Mouse (Mus musculus): ENCODE data around the gene Gucy2c. TPM values are rescaled to one million over a fixed set of nuclear protein-coding genes. Genes with fewer than 3 reads are reported as not detected.

Gucy2c gene
- polyA plus RNA-seq, 1 experiment from 2014 or later = 0.18 TPM

DNA sequence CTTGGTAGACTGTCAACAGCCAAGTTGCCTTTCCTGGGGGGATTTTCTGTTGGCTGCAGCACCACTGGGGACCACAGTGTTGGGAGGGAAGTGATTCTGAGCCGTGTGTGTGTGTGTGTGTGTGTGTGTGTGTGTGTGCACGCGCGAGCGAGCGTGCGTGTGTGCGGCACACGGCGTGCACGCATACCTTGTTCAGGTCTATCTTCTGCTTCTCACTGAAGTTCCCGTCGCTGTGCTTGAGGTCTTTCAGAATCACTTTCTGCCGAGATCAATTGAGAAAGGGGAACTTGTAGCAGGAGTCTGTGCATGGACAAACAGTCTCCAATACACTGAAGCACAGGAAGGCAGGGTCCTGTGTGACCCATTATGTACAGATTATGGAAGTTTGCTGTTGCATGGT, 53.4 kb downstream of the Gucy2c start:
- Histone ChIP-seq H3K27me3 (replicated peaks; ENCODE audit: control insufficient read depth, insufficient read depth, low read length) (no peaks in the 10 kb centered on the region), H3K4me1 (ENCODE audit: control insufficient read depth, insufficient read depth, low read length) (no peaks in the 10 kb centered on the region), H3K27ac (ENCODE audit: low read depth, low read length) (no peak overlapping the region), H3K9me3 (replicated peaks; ENCODE audit: control insufficient read depth, low read length) (no peaks in the 10 kb centered on the region), H3K36me3 (ENCODE audit: control insufficient read depth, insufficient read depth, low read length) (no peaks in the 10 kb centered on the region), H3K9ac (ENCODE audit: low read length) (no peak overlapping the region), H3K4me2 (ENCODE audit: low read length) (no peak overlapping the region), H3K4me3 (ENCODE audit: low read depth, low read length) (no peak overlapping the region)
- DNase-seq (ENCODE audit: low spot score) = no peak
- WGBS = 93% methylated on average over 14 of the region's 14 CpGs
- no peak for ATAC-seq

DNA sequence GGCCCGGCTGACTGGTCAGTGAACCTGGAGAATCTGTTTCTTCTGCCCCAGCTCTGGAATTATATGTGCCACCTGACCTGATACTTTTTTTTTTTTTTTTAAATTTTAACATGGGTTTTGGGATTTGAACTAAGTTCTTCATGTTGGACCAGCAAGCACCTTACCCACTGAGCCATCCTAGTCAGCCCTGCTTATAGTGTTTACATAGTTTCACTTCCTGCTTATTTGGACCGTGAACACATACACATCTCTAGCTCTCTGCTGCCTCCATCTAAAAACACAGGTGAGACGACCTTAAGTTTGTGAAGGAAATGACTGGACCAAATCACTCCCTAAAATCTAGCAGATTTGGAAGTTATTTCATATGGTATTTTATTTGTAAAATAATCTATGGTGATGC, 58.4 kb downstream of the Gucy2c start:
- H3K4me2 ChIP-seq (ENCODE audit: low read length) = no peak overlapping the region
- H3K27ac ChIP-seq (ENCODE audit: low read depth, low read length) = no peak overlapping the region
- H3K4me1 ChIP-seq (ENCODE audit: control insufficient read depth, insufficient read depth, low read length) = no peaks in the 10 kb centered on the region
- no peaks in the 10 kb centered on the region for H3K27me3 ChIP-seq (replicated peaks; ENCODE audit: control insufficient read depth, insufficient read depth, low read length)
- no peak for DNase-seq (ENCODE audit: low spot score)
- H3K9ac ChIP-seq (ENCODE audit: low read length) = no peak overlapping the region
- H3K4me3 ChIP-seq (ENCODE audit: low read depth, low read length) = no peak overlapping the region
- H3K9me3 ChIP-seq (replicated peaks; ENCODE audit: control insufficient read depth, low read length) = no peaks in the 10 kb centered on the region
- no peaks in the 10 kb centered on the region for H3K36me3 ChIP-seq (ENCODE audit: control insufficient read depth, insufficient read depth, low read length)
- ATAC-seq = no peak
- WGBS = 79% methylated on average over 3 of the region's 3 CpGs

DNA sequence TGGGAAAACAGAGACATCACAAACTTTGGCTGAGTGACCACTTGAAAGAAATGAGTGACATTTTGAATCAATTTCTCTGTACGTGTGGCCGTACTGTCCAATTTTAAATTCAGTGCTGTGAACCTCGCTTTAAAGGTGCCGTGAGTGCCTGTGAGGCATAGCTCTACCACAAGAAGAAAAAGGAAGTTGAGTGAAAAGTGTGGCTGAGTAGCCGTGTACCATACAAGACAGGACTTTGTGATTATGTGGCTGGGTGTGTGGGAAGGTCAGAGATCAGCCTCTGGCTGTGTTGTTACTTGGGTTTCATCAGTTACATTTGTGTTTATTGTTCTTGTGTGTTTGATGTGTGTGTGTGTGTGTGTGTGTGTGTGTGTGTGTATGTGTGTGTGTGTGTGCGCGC, 59.0 kb downstream of the Gucy2c start:
- H3K9me3 ChIP-seq (replicated peaks; ENCODE audit: control insufficient read depth, low read length) = no peaks in the 10 kb centered on the region
- no peak for DNase-seq (ENCODE audit: low spot score)
- ATAC-seq = no peak
- no peaks in the 10 kb centered on the region for H3K4me1 ChIP-seq (ENCODE audit: control insufficient read depth, insufficient read depth, low read length)
- no peak overlapping the region for H3K4me2 ChIP-seq (ENCODE audit: low read length)
- H3K4me3 ChIP-seq (ENCODE audit: low read depth, low read length) = no peak overlapping the region
- H3K36me3 ChIP-seq (ENCODE audit: control insufficient read depth, insufficient read depth, low read length) = no peaks in the 10 kb centered on the region
- H3K27ac ChIP-seq (ENCODE audit: low read depth, low read length) = no peak overlapping the region
- no peak overlapping the region for H3K9ac ChIP-seq (ENCODE audit: low read length)
- H3K27me3 ChIP-seq (replicated peaks; ENCODE audit: control insufficient read depth, insufficient read depth, low read length) = no peaks in the 10 kb centered on the region
- WGBS = 91% methylated on average over 7 of the region's 7 CpGs

DNA sequence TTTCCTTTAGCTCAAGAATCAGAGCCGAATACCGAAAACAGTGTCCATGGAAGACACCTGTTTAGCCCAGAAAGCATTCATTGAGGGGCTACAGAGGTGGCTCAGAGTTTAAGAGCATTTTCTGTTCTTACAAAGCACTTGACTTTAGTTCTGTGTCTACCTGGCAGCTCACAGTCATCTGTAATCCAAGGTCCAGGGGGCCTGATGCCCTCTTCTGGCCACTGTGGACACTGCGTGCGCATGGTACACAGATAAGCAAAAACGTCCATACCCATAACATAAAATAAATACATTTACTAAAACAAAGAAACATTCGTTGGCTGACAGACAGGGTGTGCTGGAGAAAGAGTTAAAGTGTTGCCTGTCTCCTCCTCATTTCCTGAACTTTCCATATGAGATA, 59.6 kb downstream of the Gucy2c start:
- H3K36me3 ChIP-seq (ENCODE audit: control insufficient read depth, insufficient read depth, low read length) = no peaks in the 10 kb centered on the region
- no peaks in the 10 kb centered on the region for H3K27me3 ChIP-seq (replicated peaks; ENCODE audit: control insufficient read depth, insufficient read depth, low read length)
- H3K4me1 ChIP-seq (ENCODE audit: control insufficient read depth, insufficient read depth, low read length) = no peaks in the 10 kb centered on the region
- no peak overlapping the region for H3K4me3 ChIP-seq (ENCODE audit: low read depth, low read length)
- DNase-seq (ENCODE audit: low spot score) (peak; percentile 46), ATAC-seq (no peak)
- H3K27ac ChIP-seq (ENCODE audit: low read depth, low read length) = no peak overlapping the region
- H3K9me3 ChIP-seq (replicated peaks; ENCODE audit: control insufficient read depth, low read length) = no peaks in the 10 kb centered on the region
- WGBS = 59% methylated on average over 6 of the region's 6 CpGs
- no peak overlapping the region for H3K9ac ChIP-seq (ENCODE audit: low read length)
- no peak overlapping the region for H3K4me2 ChIP-seq (ENCODE audit: low read length)

DNA sequence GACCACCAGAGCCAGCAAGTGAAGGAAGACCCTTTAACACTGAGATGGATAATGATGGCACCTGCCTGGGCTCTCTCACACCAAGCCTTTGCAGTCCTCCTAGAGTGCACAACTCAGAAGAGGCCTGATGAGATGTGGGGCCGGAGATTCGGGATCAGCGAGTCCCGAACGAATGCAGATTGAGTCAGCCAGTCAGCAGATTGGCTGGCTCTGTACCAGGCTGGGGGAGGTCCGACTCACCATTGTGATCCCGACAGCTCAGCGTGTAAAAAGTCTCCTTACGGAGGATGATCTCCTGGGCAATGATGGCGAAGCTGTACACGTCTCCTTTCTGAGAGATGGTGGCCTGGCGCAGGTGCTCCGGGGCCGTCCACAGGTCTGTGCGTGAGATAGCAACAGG, 61.1 kb downstream of the Gucy2c start:
- H3K4me3 ChIP-seq (ENCODE audit: low read depth, low read length) = no peak overlapping the region
- no peak overlapping the region for H3K27ac ChIP-seq (ENCODE audit: low read depth, low read length)
- no peak overlapping the region for H3K4me2 ChIP-seq (ENCODE audit: low read length)
- ATAC-seq (no peak), DNase-seq (ENCODE audit: low spot score) (no peak)
- WGBS = 80% methylated on average over 15 of the region's 15 CpGs
- no peaks in the 10 kb centered on the region for H3K9me3 ChIP-seq (replicated peaks; ENCODE audit: control insufficient read depth, low read length)
- no peak overlapping the region for H3K9ac ChIP-seq (ENCODE audit: low read length)
- H3K4me1 ChIP-seq (ENCODE audit: control insufficient read depth, insufficient read depth, low read length) = no peaks in the 10 kb centered on the region
- no peaks in the 10 kb centered on the region for H3K27me3 ChIP-seq (replicated peaks; ENCODE audit: control insufficient read depth, insufficient read depth, low read length)
- no peaks in the 10 kb centered on the region for H3K36me3 ChIP-seq (ENCODE audit: control insufficient read depth, insufficient read depth, low read length)

DNA sequence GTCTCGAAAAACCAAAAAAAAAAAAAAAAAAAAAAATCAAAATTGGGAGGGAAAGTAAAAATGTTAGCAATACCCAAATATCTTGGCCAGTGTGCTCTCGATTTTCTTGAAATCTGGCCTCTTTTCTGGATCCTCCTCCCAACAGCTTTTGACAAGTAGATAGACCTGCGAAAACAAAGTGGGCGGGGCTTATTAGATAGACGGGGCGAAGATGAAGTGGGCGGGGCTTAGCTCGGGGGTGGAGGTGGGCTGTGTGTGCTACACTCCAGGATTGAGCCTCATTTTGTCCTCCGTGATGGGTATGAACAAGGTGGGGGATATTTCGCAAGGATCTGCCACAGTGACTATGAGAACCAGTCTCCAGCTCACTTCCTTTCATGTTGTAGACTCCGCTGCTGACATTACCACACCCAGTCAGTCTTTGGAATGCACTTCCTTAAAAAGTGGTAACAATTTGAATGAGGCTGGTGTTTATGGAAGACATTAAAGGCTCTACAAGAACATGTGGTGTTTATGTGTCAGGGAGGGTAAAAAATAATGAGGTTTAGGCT, 65.6 kb downstream of the Gucy2c start:
- Histone ChIP-seq H3K4me1 (ENCODE audit: control insufficient read depth, insufficient read depth, low read length) (no peaks in the 10 kb centered on the region), H3K27ac (ENCODE audit: low read depth, low read length) (no peak overlapping the region), H3K36me3 (ENCODE audit: control insufficient read depth, insufficient read depth, low read length) (no peaks in the 10 kb centered on the region), H3K9ac (ENCODE audit: low read length) (no peak overlapping the region), H3K4me3 (ENCODE audit: low read depth, low read length) (no peak overlapping the region), H3K4me2 (ENCODE audit: low read length) (no peak overlapping the region), H3K9me3 (replicated peaks; ENCODE audit: control insufficient read depth, low read length) (no peaks in the 10 kb centered on the region), H3K27me3 (replicated peaks; ENCODE audit: control insufficient read depth, insufficient read depth, low read length) (no peaks in the 10 kb centered on the region)
- WGBS = 85% methylated on average over 10 of the region's 11 CpGs
- DNase-seq (ENCODE audit: low spot score) (no peak), ATAC-seq (no peak)

DNA sequence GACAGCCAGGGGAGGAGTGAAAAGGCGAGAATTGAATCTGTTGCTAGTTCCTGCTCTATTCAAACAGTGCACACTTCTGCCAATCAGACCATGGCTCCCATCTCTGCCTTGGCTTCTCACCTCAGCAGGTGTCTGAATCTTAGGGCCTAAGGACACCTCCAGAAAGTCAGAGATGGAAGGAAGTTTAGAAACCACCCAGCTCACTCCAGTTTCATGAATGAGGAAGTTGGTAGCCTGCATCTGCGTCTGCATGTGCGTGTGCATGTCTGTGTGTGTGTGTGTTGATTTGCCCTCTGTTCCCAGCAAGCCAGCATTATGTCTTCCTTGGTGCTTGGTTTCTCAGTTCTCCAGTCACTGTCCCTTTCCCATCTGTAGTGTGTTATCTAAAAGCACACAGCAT, 67.5 kb downstream of the Gucy2c start:
- Histone ChIP-seq H3K27me3 (replicated peaks; ENCODE audit: control insufficient read depth, insufficient read depth, low read length) (no peaks in the 10 kb centered on the region), H3K36me3 (ENCODE audit: control insufficient read depth, insufficient read depth, low read length) (no peaks in the 10 kb centered on the region), H3K27ac (ENCODE audit: low read depth, low read length) (no peak overlapping the region), H3K4me3 (ENCODE audit: low read depth, low read length) (no peak overlapping the region), H3K4me2 (ENCODE audit: low read length) (no peak overlapping the region), H3K9me3 (replicated peaks; ENCODE audit: control insufficient read depth, low read length) (no peaks in the 10 kb centered on the region), H3K4me1 (ENCODE audit: control insufficient read depth, insufficient read depth, low read length) (no peaks in the 10 kb centered on the region), H3K9ac (ENCODE audit: low read length) (no peak overlapping the region)
- DNase-seq (ENCODE audit: low spot score) = no peak
- 76% methylated on average over 3 of the region's 3 CpGs for WGBS
- ATAC-seq = no peak

DNA sequence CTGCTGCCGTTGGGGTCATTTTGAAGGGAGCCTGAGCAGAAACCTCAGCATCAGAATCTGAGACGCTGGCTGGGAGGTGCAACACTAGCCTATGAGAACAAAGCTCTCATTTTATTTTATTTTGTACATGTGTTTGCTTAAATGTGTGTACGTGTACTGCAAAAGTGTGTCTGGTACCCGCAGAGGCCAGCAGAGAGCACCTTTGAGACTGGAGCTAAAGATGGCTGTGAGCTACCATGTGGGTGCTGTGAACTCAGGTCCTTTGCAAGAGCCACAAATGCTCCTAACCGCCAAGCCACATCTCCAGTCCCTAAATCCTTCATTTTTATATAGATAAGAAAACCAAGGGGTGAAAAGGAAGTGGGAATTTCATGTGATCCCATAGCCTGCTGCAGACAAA, 71.2 kb downstream of the Gucy2c start:
- ATAC-seq (no peak), DNase-seq (ENCODE audit: low spot score) (no peak)
- H3K9ac ChIP-seq (ENCODE audit: low read length) = no peak overlapping the region
- H3K4me2 ChIP-seq (ENCODE audit: low read length) = no peak overlapping the region
- no peak overlapping the region for H3K27ac ChIP-seq (ENCODE audit: low read depth, low read length)
- H3K4me3 ChIP-seq (ENCODE audit: low read depth, low read length) = no peak overlapping the region
- no peaks in the 10 kb centered on the region for H3K9me3 ChIP-seq (replicated peaks; ENCODE audit: control insufficient read depth, low read length)
- H3K36me3 ChIP-seq (ENCODE audit: control insufficient read depth, insufficient read depth, low read length) = no peaks in the 10 kb centered on the region
- no peaks in the 10 kb centered on the region for H3K27me3 ChIP-seq (replicated peaks; ENCODE audit: control insufficient read depth, insufficient read depth, low read length)
- WGBS = 90% methylated on average over 5 of the region's 5 CpGs
- H3K4me1 ChIP-seq (ENCODE audit: control insufficient read depth, insufficient read depth, low read length) = no peaks in the 10 kb centered on the region

DNA sequence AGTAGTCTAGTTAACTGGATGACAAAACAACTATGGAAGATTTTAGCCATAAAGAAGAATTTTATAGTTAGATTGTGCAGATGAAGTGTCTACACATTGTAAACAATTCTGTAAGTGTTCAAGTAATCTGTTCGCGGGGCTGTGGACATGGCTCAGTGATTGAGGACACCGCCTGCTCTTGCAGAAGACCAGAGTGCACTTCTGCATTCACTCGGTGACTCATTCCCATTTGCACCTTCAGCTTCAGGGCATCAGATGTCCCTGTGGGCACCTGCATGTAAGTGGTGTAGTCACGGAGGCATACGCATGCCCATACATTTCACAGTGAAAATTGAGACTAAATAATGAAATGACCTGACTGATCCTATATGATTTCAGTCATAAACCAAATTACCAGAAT, 73.0 kb downstream of the Gucy2c start:
- DNase-seq (ENCODE audit: low spot score) (no peak), ATAC-seq (no peak)
- Histone ChIP-seq H3K4me1 (ENCODE audit: control insufficient read depth, insufficient read depth, low read length) (no peaks in the 10 kb centered on the region), H3K36me3 (ENCODE audit: control insufficient read depth, insufficient read depth, low read length) (no peaks in the 10 kb centered on the region), H3K4me2 (ENCODE audit: low read length) (no peak overlapping the region), H3K27me3 (replicated peaks; ENCODE audit: control insufficient read depth, insufficient read depth, low read length) (no peaks in the 10 kb centered on the region), H3K9ac (ENCODE audit: low read length) (no peak overlapping the region), H3K27ac (ENCODE audit: low read depth, low read length) (no peak overlapping the region), H3K4me3 (ENCODE audit: low read depth, low read length) (no peak overlapping the region), H3K9me3 (replicated peaks; ENCODE audit: control insufficient read depth, low read length) (no peaks in the 10 kb centered on the region)
- 96% methylated on average over 6 of the region's 6 CpGs for WGBS
